Mouse (Mus musculus): Measurements from ENCODE around the gene P2ry14. TPM values are rescaled to one million over a fixed set of nuclear protein-coding genes. Genes with fewer than 3 reads are reported as not detected.
"Not testable (repeated sequence)": the region's sequence is repeated elsewhere in the genome, so short reads cannot be mapped to it uniquely, and the experiment has no call there.

The P2ry14 gene
- polyA plus RNA-seq, 1 experiment, result 0.62 TPM

GRCm38 (mm10) chr3:59150624-59151023 lies 2.8 kb downstream of the P2ry14 start:
- peaks cover 98% of the 10 kb centered on the region for H3K4me1 ChIP-seq
- H3K4me3 ChIP-seq (replicated peaks), result no peak overlapping the region
- peaks cover 48% of the 10 kb centered on the region for H3K36me3 ChIP-seq (replicated peaks; ENCODE audit: low read length)
- no peaks in the 10 kb centered on the region for H3K27me3 ChIP-seq (replicated peaks)
- H3K9me3 ChIP-seq, result no peaks in the 10 kb centered on the region
- TF ChIP-seq GATA1 (IDR thresholded peaks at IDR 0.05; ENCODE audit: borderline replicate concordance, low read length) (no peak), FLI1 (IDR thresholded peaks at IDR 0.05; ENCODE audit: low read length) (no peak)

- H3K4me3 ChIP-seq (replicated peaks), result peak overlapping the region; percentile 4
- no peaks in the 10 kb centered on the region for H3K9me3 ChIP-seq
- TF ChIP-seq GATA1 (IDR thresholded peaks at IDR 0.05; ENCODE audit: borderline replicate concordance, low read length) (no peak), FLI1 (IDR thresholded peaks at IDR 0.05; ENCODE audit: low read length) (no peak)
- H3K27me3 ChIP-seq (replicated peaks), result no peaks in the 10 kb centered on the region
- H3K36me3 ChIP-seq (replicated peaks; ENCODE audit: low read length), result peaks cover 46% of the 10 kb centered on the region
- peaks cover 98% of the 10 kb centered on the region for H3K4me1 ChIP-seq
These were observed 3.8 kb downstream of the P2ry14 start for GRCm38 (mm10) chr3:59149646-59150045.

GRCm38 (mm10) chr3:59145194-59145593 lies 8.2 kb downstream of the P2ry14 start:
- peaks cover 69% of the 10 kb centered on the region for H3K36me3 ChIP-seq (replicated peaks; ENCODE audit: low read length)
- TF ChIP-seq GATA1 (IDR thresholded peaks at IDR 0.05; ENCODE audit: borderline replicate concordance, low read length) (no peak), FLI1 (IDR thresholded peaks at IDR 0.05; ENCODE audit: low read length) (no peak)
- H3K27me3 ChIP-seq (replicated peaks), result no peaks in the 10 kb centered on the region
- peaks cover 95% of the 10 kb centered on the region for H3K4me1 ChIP-seq
- H3K4me3 ChIP-seq (replicated peaks), result no peak overlapping the region
- H3K9me3 ChIP-seq, result no peaks in the 10 kb centered on the region

- H3K4me1 ChIP-seq, result peaks cover 95% of the 10 kb centered on the region
- no peak overlapping the region for H3K4me3 ChIP-seq (replicated peaks)
- H3K9me3 ChIP-seq, result no peaks in the 10 kb centered on the region
- H3K36me3 ChIP-seq (replicated peaks; ENCODE audit: low read length), result peaks cover 81% of the 10 kb centered on the region
- H3K27me3 ChIP-seq (replicated peaks), result no peaks in the 10 kb centered on the region
- TF ChIP-seq GATA1 (IDR thresholded peaks at IDR 0.05; ENCODE audit: borderline replicate concordance, low read length), result no peak
- no peak for TF ChIP-seq FLI1 (IDR thresholded peaks at IDR 0.05; ENCODE audit: low read length)
These were observed 11.7 kb downstream of the P2ry14 start for GRCm38 (mm10) chr3:59141507-59142305.

DNA sequence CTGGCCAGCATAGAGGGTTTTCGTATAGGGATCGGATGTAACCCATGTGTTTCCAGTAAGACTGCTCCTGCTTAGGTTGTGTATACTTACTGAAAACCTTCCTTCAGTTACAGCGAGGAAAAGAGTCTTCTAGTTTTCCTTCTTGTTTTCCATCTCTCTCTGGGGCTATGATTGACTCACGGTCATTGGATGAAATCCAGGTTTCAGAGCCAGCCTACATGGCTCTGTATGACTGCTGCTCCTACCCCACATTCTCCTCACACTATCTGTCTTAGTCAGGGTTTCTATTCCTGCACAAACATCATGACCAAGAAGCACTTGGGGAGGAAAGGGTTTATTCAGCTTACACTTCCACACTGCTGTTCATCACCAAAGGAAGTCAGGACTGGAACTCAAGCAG lies 12.5 kb downstream of the P2ry14 start:
- H3K9me3 ChIP-seq, result not testable (repeated sequence)

DNA sequence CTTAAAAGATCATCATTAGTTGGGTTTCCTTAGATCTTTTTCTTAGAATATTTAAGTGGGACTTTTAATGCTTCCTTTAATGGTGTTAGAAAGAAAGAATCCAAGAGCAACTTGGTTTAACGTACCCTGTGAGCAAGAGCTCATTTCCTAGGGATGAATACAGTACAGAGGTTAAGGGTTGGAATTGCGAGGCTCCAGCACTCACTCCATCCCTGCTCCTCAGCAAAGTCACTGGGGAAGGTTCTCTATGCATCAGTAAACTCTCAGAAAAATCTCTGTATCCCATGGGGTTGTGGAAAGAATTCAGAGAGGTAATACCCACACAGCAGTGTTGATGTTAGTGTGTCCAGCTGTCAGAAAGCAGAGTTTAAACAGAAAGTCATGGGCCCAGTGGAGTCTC lies 13.3 kb downstream of the P2ry14 start:
- Histone ChIP-seq H3K36me3 (replicated peaks; ENCODE audit: low read length) (peaks cover 89% of the 10 kb centered on the region), H3K4me1 (peaks cover 90% of the 10 kb centered on the region), H3K27me3 (replicated peaks) (no peaks in the 10 kb centered on the region), H3K4me3 (replicated peaks) (no peak overlapping the region), H3K9me3 (no peaks in the 10 kb centered on the region)
- TF ChIP-seq FLI1 (IDR thresholded peaks at IDR 0.05; ENCODE audit: low read length), result no peak
- TF ChIP-seq GATA1 (IDR thresholded peaks at IDR 0.05; ENCODE audit: borderline replicate concordance, low read length), result no peak

More for the DNA sequence above, 12.5 kb downstream of the P2ry14 start:
- H3K36me3 ChIP-seq (replicated peaks; ENCODE audit: low read length), result peaks cover 86% of the 10 kb centered on the region
- not testable (repeated sequence) for H3K4me3 ChIP-seq (replicated peaks); H3K27me3 ChIP-seq (replicated peaks)
- H3K4me1 ChIP-seq, result peaks cover 92% of the 10 kb centered on the region

GRCm38 (mm10) chr3:59139651-59140051 lies 13.8 kb downstream of the P2ry14 start:
- Histone ChIP-seq H3K27me3 (replicated peaks) (no peaks in the 10 kb centered on the region), H3K4me1 (peaks cover 89% of the 10 kb centered on the region), H3K4me3 (replicated peaks) (no peak overlapping the region), H3K9me3 (no peaks in the 10 kb centered on the region), H3K36me3 (replicated peaks; ENCODE audit: low read length) (peaks cover 93% of the 10 kb centered on the region)
- TF ChIP-seq FLI1 (IDR thresholded peaks at IDR 0.05; ENCODE audit: low read length), result no peak
- no peak for TF ChIP-seq GATA1 (IDR thresholded peaks at IDR 0.05; ENCODE audit: borderline replicate concordance, low read length)

DNA sequence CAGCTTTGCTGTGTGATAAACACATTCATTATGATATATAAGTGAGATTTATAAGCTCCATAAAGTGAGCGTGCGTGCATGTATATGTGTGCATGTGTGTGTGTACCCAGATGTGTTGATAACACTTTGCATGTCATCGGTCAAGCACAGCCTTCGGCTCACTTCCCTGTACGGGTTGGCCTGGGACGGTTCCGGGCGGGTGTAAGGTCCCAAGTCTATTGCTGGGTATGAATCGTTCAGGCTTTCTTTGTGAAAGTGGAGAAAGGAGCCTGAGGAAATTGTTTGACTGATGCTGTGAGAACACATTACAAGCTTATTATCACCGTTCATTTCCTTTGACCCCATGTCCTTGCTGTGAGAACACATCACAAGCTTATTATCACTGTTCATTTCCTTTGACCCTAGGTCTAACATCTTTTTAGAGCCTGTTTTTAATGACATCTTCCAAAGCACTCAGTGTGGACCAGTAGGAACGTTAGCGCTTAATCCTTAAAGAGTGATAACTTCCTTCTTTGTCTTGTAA lies 14.4 kb downstream of the P2ry14 start:
- peaks cover 89% of the 10 kb centered on the region for H3K4me1 ChIP-seq
- H3K4me3 ChIP-seq (replicated peaks), result no peak overlapping the region
- H3K27me3 ChIP-seq (replicated peaks), result no peaks in the 10 kb centered on the region
- H3K36me3 ChIP-seq (replicated peaks; ENCODE audit: low read length), result peaks cover 94% of the 10 kb centered on the region
- no peaks in the 10 kb centered on the region for H3K9me3 ChIP-seq
- TF ChIP-seq GATA1 (IDR thresholded peaks at IDR 0.05; ENCODE audit: borderline replicate concordance, low read length) (no peak), FLI1 (IDR thresholded peaks at IDR 0.05; ENCODE audit: low read length) (no peak)

DNA sequence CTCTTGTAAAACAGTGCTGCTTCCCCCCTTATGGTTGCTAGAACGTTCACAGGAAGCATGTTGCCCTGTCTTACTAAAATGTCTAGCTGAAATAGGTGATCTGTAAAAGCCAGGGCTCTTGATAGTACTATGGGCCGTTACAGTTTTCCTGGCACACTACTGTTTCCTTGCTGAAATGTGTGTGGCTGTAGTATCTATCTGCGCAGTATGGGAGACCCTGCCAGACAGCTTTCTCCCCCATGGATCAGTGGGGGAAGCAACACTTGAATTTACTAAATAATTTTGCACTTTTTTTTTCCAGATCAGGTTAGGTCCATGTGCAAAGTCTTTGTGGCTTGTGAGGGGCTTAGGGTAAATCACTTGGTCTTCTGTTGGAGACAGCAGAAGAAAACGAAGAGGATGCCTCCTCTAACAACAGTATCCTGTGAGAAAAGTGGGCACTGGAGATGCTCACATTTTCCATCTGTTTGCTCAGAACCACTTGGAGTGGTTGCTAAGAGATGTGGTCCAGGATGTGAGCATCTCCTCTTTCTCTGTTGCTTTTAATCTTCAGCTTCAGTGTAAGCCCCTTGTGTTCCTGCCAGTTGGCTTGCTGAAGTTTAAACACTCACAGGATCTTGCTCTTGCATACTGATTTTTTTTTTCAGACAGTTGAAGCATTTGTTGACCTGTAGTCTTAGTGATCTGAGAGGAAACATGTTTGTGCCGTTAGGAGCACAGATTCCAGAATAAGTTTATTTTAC lies 17.3 kb downstream of the P2ry14 start:
- Histone ChIP-seq H3K4me3 (replicated peaks) (no peak overlapping the region), H3K36me3 (replicated peaks; ENCODE audit: low read length) (peaks cover 89% of the 10 kb centered on the region), H3K9me3 (no peaks in the 10 kb centered on the region), H3K27me3 (replicated peaks) (no peaks in the 10 kb centered on the region), H3K4me1 (peaks cover 94% of the 10 kb centered on the region)
- no peak for TF ChIP-seq GATA1 (IDR thresholded peaks at IDR 0.05; ENCODE audit: borderline replicate concordance, low read length)
- TF ChIP-seq FLI1 (IDR thresholded peaks at IDR 0.05; ENCODE audit: low read length), result no peak

- H3K36me3 ChIP-seq (replicated peaks; ENCODE audit: low read length), result peaks cover 85% of the 10 kb centered on the region
- H3K4me1 ChIP-seq, result peaks cover 88% of the 10 kb centered on the region
- peak overlapping the region; percentile 72 for H3K4me3 ChIP-seq (replicated peaks)
- H3K9me3 ChIP-seq, result no peaks in the 10 kb centered on the region
- no peaks in the 10 kb centered on the region for H3K27me3 ChIP-seq (replicated peaks)
- peak; percentile 75; the same call in 1 of the 3 replicates for TF ChIP-seq GATA1 (IDR thresholded peaks at IDR 0.05; ENCODE audit: borderline replicate concordance, low read length)
- TF ChIP-seq FLI1 (IDR thresholded peaks at IDR 0.05; ENCODE audit: low read length), result no peak
These were observed 20.2 kb downstream of the P2ry14 start for GRCm38 (mm10) chr3:59133189-59133588.
